Mouse (Mus musculus): Measurements from ENCODE around the gene Ppp2r5c. TPM values are rescaled to one million over a fixed set of nuclear protein-coding genes. Genes with fewer than 3 reads are reported as not detected.

Ppp2r5c gene
- total RNA-seq, 1 experiment from 2014 or later: 389 TPM

- no peak for ATAC-seq (replicated peaks; ENCODE audit: insufficient number of reproducible peaks, low FRiP score, low TSS enrichment, poor library complexity, severe bottlenecking)
Measured at GRCm38 (mm10) chr12:110539798-110540197, 92.9 kb downstream of the Ppp2r5c start.

- no peak for ATAC-seq (replicated peaks; ENCODE audit: insufficient number of reproducible peaks, low FRiP score, low TSS enrichment, poor library complexity, severe bottlenecking)
Measured at GRCm38 (mm10) chr12:110540273-110540672, 93.4 kb downstream of the Ppp2r5c start.

GRCm38 (mm10) chr12:110541001-110541400 lies 94.1 kb downstream of the Ppp2r5c start:
- no peak for ATAC-seq (replicated peaks; ENCODE audit: insufficient number of reproducible peaks, low FRiP score, low TSS enrichment, poor library complexity, severe bottlenecking)

GRCm38 (mm10) chr12:110541528-110541927 lies 94.6 kb downstream of the Ppp2r5c start:
- no peak for ATAC-seq (replicated peaks; ENCODE audit: insufficient number of reproducible peaks, low FRiP score, low TSS enrichment, poor library complexity, severe bottlenecking)

- ATAC-seq (replicated peaks; ENCODE audit: insufficient number of reproducible peaks, low FRiP score, low TSS enrichment, poor library complexity, severe bottlenecking): no peak
Measured at GRCm38 (mm10) chr12:110545040-110545701, 98.3 kb downstream of the Ppp2r5c start.

- ATAC-seq (replicated peaks; ENCODE audit: insufficient number of reproducible peaks, low FRiP score, low TSS enrichment, poor library complexity, severe bottlenecking): no peak
Measured at GRCm38 (mm10) chr12:110547573-110547972, 100.7 kb downstream of the Ppp2r5c start.

- ATAC-seq (replicated peaks; ENCODE audit: insufficient number of reproducible peaks, low FRiP score, low TSS enrichment, poor library complexity, severe bottlenecking): no peak
Measured at GRCm38 (mm10) chr12:110549437-110550112, 102.7 kb downstream of the Ppp2r5c start.

GRCm38 (mm10) chr12:110550364-110550763 lies 103.4 kb downstream of the Ppp2r5c start:
- ATAC-seq (replicated peaks; ENCODE audit: insufficient number of reproducible peaks, low FRiP score, low TSS enrichment, poor library complexity, severe bottlenecking): no peak

GRCm38 (mm10) chr12:110552113-110552512 lies 105.2 kb downstream of the Ppp2r5c start:
- ATAC-seq (replicated peaks; ENCODE audit: insufficient number of reproducible peaks, low FRiP score, low TSS enrichment, poor library complexity, severe bottlenecking): no peak

GRCm38 (mm10) chr12:110553362-110553761 lies 106.4 kb downstream of the Ppp2r5c start:
- ATAC-seq (replicated peaks; ENCODE audit: insufficient number of reproducible peaks, low FRiP score, low TSS enrichment, poor library complexity, severe bottlenecking): no peak

- no peak for ATAC-seq (replicated peaks; ENCODE audit: insufficient number of reproducible peaks, low FRiP score, low TSS enrichment, poor library complexity, severe bottlenecking)
Measured at GRCm38 (mm10) chr12:110555536-110556240, 108.8 kb downstream of the Ppp2r5c start.

- no peak for ATAC-seq (replicated peaks; ENCODE audit: insufficient number of reproducible peaks, low FRiP score, low TSS enrichment, poor library complexity, severe bottlenecking)
Measured at GRCm38 (mm10) chr12:110556861-110557628, 110.1 kb downstream of the Ppp2r5c start.

GRCm38 (mm10) chr12:110558175-110558574 lies 111.3 kb downstream of the Ppp2r5c start:
- no peak for ATAC-seq (replicated peaks; ENCODE audit: insufficient number of reproducible peaks, low FRiP score, low TSS enrichment, poor library complexity, severe bottlenecking)

- no peak for ATAC-seq (replicated peaks; ENCODE audit: insufficient number of reproducible peaks, low FRiP score, low TSS enrichment, poor library complexity, severe bottlenecking)
Measured at GRCm38 (mm10) chr12:110563383-110563782, 116.5 kb downstream of the Ppp2r5c start.

- ATAC-seq (replicated peaks; ENCODE audit: insufficient number of reproducible peaks, low FRiP score, low TSS enrichment, poor library complexity, severe bottlenecking): no peak
Measured at GRCm38 (mm10) chr12:110564848-110565247, 117.9 kb downstream of the Ppp2r5c start.

GRCm38 (mm10) chr12:110566366-110566765 lies 119.4 kb downstream of the Ppp2r5c start:
- ATAC-seq (replicated peaks; ENCODE audit: insufficient number of reproducible peaks, low FRiP score, low TSS enrichment, poor library complexity, severe bottlenecking): no peak

- ATAC-seq (replicated peaks; ENCODE audit: insufficient number of reproducible peaks, low FRiP score, low TSS enrichment, poor library complexity, severe bottlenecking): no peak
Measured at GRCm38 (mm10) chr12:110571050-110571449, 124.1 kb downstream of the Ppp2r5c start.

- ATAC-seq (replicated peaks; ENCODE audit: insufficient number of reproducible peaks, low FRiP score, low TSS enrichment, poor library complexity, severe bottlenecking): no peak
Measured at GRCm38 (mm10) chr12:110572351-110572750, 125.4 kb downstream of the Ppp2r5c start.

GRCm38 (mm10) chr12:110573635-110574034 lies 126.7 kb downstream of the Ppp2r5c start:
- no peak; the same call in 1 of the 2 replicates for ATAC-seq (replicated peaks; ENCODE audit: insufficient number of reproducible peaks, low FRiP score, low TSS enrichment, poor library complexity, severe bottlenecking)

Data from monocyte, adult 5-6 weeks (primary cell).